11 mouse cellular contexts compared by ENCODE assay signal in genomic region chr6:14838910-14839309, GRCm38 (mm10).
DNase-seq lines count a peak whose midpoint lies in the region; ATAC-seq and TF ChIP-seq lines count a peak whose summit lies in the region.
"Had no signal": no experiment of that assay in that cellular context is flagged by ENCODE, and none has a peak within 500 bp of the region (broad histone marks: within the 10 kb centered on the region; RNA-seq: fewer than 3 reads in every experiment).

No protein-coding gene starts in this region.

- no peak overlapping the region for H3K27ac ChIP-seq in hindbrain, embryonic 14.5 days
- no peak overlapping the region for H3K27ac ChIP-seq in hindbrain, embryonic 12.5 days
- no peak overlapping the region for H3K27ac ChIP-seq in midbrain, embryonic 14.5 days (replicated peaks; ENCODE audit: low read depth, low read length)
- no peak overlapping the region for H3K27ac ChIP-seq in midbrain, embryonic 15.5 days
- H3K27ac ChIP-seq in midbrain, embryonic 10.5 days (replicated peaks): no peak overlapping the region
- H3K27ac ChIP-seq: stomach, embryonic 15.5 days had no signal

- no peak overlapping the region for H3K4me2 ChIP-seq in hindbrain, embryonic 14.5 days (replicated peaks)
- H3K4me2 ChIP-seq in hindbrain, embryonic 12.5 days (replicated peaks): no peak overlapping the region
- H3K4me2 ChIP-seq in midbrain, embryonic 14.5 days (ENCODE audit: low read length): no peak overlapping the region
- no peak overlapping the region for H3K4me2 ChIP-seq in midbrain, embryonic 15.5 days
- H3K4me2 ChIP-seq: stomach, embryonic 15.5 days had no signal

- no peaks in the 10 kb centered on the region for H3K4me1 ChIP-seq in hindbrain, embryonic 14.5 days (replicated peaks; ENCODE audit: control insufficient read depth, insufficient read depth, low read length)
- H3K4me1 ChIP-seq in hindbrain, embryonic 12.5 days: no peaks in the 10 kb centered on the region
- H3K4me1 ChIP-seq in midbrain, embryonic 14.5 days (ENCODE audit: control insufficient read depth, insufficient read depth, low read length): no peaks in the 10 kb centered on the region
- H3K4me1 ChIP-seq in midbrain, embryonic 15.5 days: no peaks in the 10 kb centered on the region
- no peaks in the 10 kb centered on the region for H3K4me1 ChIP-seq in midbrain, embryonic 10.5 days
- H3K4me1 ChIP-seq: megakaryocyte, embryonic 14.5 days; stomach, embryonic 15.5 days had no signal

- no peaks in the 10 kb centered on the region for H3K27me3 ChIP-seq in hindbrain, embryonic 14.5 days (ENCODE audit: control insufficient read depth, insufficient read depth, low read length)
- H3K27me3 ChIP-seq in hindbrain, embryonic 12.5 days: no peaks in the 10 kb centered on the region
- no peaks in the 10 kb centered on the region for H3K27me3 ChIP-seq in midbrain, embryonic 14.5 days (ENCODE audit: control insufficient read depth, insufficient read depth, low read length)
- H3K27me3 ChIP-seq in midbrain, embryonic 15.5 days (replicated peaks): no peaks in the 10 kb centered on the region
- no peaks in the 10 kb centered on the region for H3K27me3 ChIP-seq in midbrain, embryonic 10.5 days (ENCODE audit: low read depth, poor library complexity, severe bottlenecking)
- H3K27me3 ChIP-seq: megakaryocyte, embryonic 14.5 days; stomach, embryonic 15.5 days had no signal

- no peak for TF ChIP-seq CTCF in brain, embryonic 14.5 days (IDR thresholded peaks at IDR 0.05; ENCODE audit: borderline replicate concordance, extremely low read depth, insufficient read depth, insufficient read length)

- H3K9me3 ChIP-seq in hindbrain, embryonic 14.5 days (ENCODE audit: control insufficient read depth, low read length): no peaks in the 10 kb centered on the region
- H3K9me3 ChIP-seq in hindbrain, embryonic 12.5 days (replicated peaks): no peaks in the 10 kb centered on the region
- no peaks in the 10 kb centered on the region for H3K9me3 ChIP-seq in midbrain, embryonic 14.5 days (ENCODE audit: control insufficient read depth, low read length)
- no peaks in the 10 kb centered on the region for H3K9me3 ChIP-seq in midbrain, embryonic 15.5 days
- H3K9me3 ChIP-seq in midbrain, embryonic 10.5 days (replicated peaks): no peaks in the 10 kb centered on the region
- H3K9me3 ChIP-seq: megakaryocyte, embryonic 14.5 days; stomach, embryonic 15.5 days had no signal

- WGBS in hindbrain, embryonic 14.5 days: 5% methylated on average over 2 of the region's 2 CpGs
- 12% methylated on average over 2 of the region's 2 CpGs for WGBS in hindbrain, embryonic 12.5 days
- 15% methylated on average over 2 of the region's 2 CpGs for WGBS in midbrain, embryonic 14.5 days
- 7% methylated on average over 2 of the region's 2 CpGs for WGBS in midbrain, embryonic 15.5 days
- 16% methylated on average over 2 of the region's 2 CpGs for WGBS in midbrain, embryonic 10.5 days

- no peak overlapping the region for H3K9ac ChIP-seq in hindbrain, embryonic 14.5 days
- no peak overlapping the region for H3K9ac ChIP-seq in hindbrain, embryonic 12.5 days
- no peak overlapping the region for H3K9ac ChIP-seq in midbrain, embryonic 14.5 days (replicated peaks; ENCODE audit: low read length)
- no peak overlapping the region for H3K9ac ChIP-seq in midbrain, embryonic 15.5 days
- H3K9ac ChIP-seq: stomach, embryonic 15.5 days had no signal

- no peak overlapping the region for H3K4me3 ChIP-seq in hindbrain, embryonic 14.5 days (replicated peaks; ENCODE audit: low read length)
- no peak overlapping the region for H3K4me3 ChIP-seq in hindbrain, embryonic 12.5 days
- H3K4me3 ChIP-seq in midbrain, embryonic 14.5 days (replicated peaks; ENCODE audit: low read depth, low read length): no peak overlapping the region
- H3K4me3 ChIP-seq in midbrain, embryonic 15.5 days: no peak overlapping the region
- no peak overlapping the region for H3K4me3 ChIP-seq in midbrain, embryonic 10.5 days
- H3K4me3 ChIP-seq: megakaryocyte, embryonic 14.5 days; stomach, embryonic 15.5 days had no signal

- ATAC-seq in hindbrain, embryonic 14.5 days (ENCODE audit: low FRiP score): no peak
- ATAC-seq in hindbrain, embryonic 12.5 days (ENCODE audit: low FRiP score): no peak
- no peak for ATAC-seq in midbrain, embryonic 14.5 days (ENCODE audit: low FRiP score, low TSS enrichment)
- ATAC-seq in midbrain, embryonic 15.5 days (replicated peaks): no peak
- ATAC-seq in frontal cortex, adult (ENCODE audit: low TSS enrichment): no peak

- TF ChIP-seq POLR2A in brain, embryonic 14.5 days (IDR thresholded peaks at IDR 0.05; ENCODE audit: borderline replicate concordance, extremely low read depth, insufficient read depth, insufficient read length, poor library complexity, severe bottlenecking): no peak

- DNase-seq in hindbrain, embryonic 14.5 days (ENCODE audit: low spot score): peak; percentile 80
- DNase-seq in midbrain, embryonic 14.5 days: peak; percentile 81
- peak; percentile 75 for DNase-seq in brain, embryonic 14.5 days (ENCODE audit: low read depth)
- DNase-seq in retina, embryonic 14.5 days (ENCODE audit: low spot score): peak; percentile 78
- DNase-seq in midbrain, embryonic 10.5 days (ENCODE audit: low spot score): no peak
- DNase-seq: adrenal gland, adult 2 months had no signal

- no peaks in the 10 kb centered on the region for H3K36me3 ChIP-seq in hindbrain, embryonic 14.5 days (replicated peaks; ENCODE audit: control insufficient read depth, insufficient read depth)
- H3K36me3 ChIP-seq in hindbrain, embryonic 12.5 days: no peaks in the 10 kb centered on the region
- H3K36me3 ChIP-seq in midbrain, embryonic 14.5 days (ENCODE audit: control insufficient read depth, insufficient read depth, low read length): no peaks in the 10 kb centered on the region
- no peaks in the 10 kb centered on the region for H3K36me3 ChIP-seq in midbrain, embryonic 15.5 days (replicated peaks)
- H3K36me3 ChIP-seq in midbrain, embryonic 10.5 days: no peaks in the 10 kb centered on the region
- H3K36me3 ChIP-seq: stomach, embryonic 15.5 days had no signal
